Mouse (Mus musculus) left cerebral cortex, adult 2 months (tissue): ENCODE results near the gene Pcare. TPM values are rescaled to one million over a fixed set of nuclear protein-coding genes. Genes with fewer than 3 reads are reported as not detected.

Experiments
- DNase-seq, 2 experiments: peaks; one replicate each; pipeline ENCODE4 v3.0.0; 2021 to 2022; ENCODE audit warnings: low spot score in 2 of 2, mixed read lengths in 1 of 2; ENCODE audit errors: extremely low spot score in 1 of 2
- H3K27ac ChIP-seq: fragments of 200-600 bp; 2 replicates; pipeline ENCODE4 v1.8.1; 2022
- H3K4me3 ChIP-seq: fragments of 200-600 bp; 2 replicates; pipeline ENCODE4 v1.8.1; 2022
- CTCF ChIP-seq: fragments of 200-600 bp; IDR thresholded peaks from 2 replicates; pipeline ENCODE4 v1.8.1; 2022; ENCODE audit warnings: antibody characterized with exemption, mild to moderate bottlenecking, moderate library complexity
- intact Hi-C: fragments of 180-260 bp; cut with DNase I; formaldehyde crosslinking; loops from one replicate; pipeline ENCODE4 v1.15.1; 2025
- total RNA-seq, 2 experiments: library from RNA; stranded (reverse); gene quantifications; 2 replicates each; pipeline ENCODE4 v1.2.3; 2021

Gene Pcare
- total RNA-seq, 2 experiments from 2014 or later: 0.32 to 0.33 TPM

DNA sequence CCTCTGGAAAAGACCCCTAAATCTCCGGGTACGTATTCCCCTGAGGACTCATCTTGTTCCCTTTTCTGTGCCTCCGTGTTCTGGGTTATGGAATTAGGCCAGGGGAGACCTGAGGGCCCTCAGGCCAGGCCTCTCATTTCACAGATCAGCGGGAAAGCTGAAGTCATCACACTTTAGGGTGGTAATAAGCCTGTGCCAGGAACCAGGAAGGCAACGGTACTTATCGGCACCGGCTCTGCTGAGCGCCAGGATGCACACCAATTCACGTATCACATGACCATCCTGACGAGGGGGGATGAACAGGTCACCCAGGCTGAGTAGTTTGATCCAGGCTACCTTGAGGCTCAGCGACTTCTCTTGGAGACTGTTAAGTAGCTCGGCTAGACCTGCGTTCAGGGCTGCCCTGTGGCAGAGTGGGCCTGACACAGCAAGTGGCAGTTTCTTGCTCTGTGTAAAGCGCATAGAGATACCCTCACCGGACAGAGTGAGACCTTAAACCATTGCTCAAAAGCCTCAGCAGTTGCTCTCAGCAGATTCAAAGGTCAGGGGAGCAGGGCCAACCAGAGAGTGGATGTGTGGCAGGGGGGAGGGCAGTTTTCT is 56.9 kb downstream of the Pcare start:
- no peak overlapping the region for H3K4me3 ChIP-seq
- TF ChIP-seq CTCF: no peak
- DNase-seq: no peak
- no peak overlapping the region; the same call in 1 of the 2 replicates for H3K27ac ChIP-seq
- intact Hi-C loops: no loop called here

DNA sequence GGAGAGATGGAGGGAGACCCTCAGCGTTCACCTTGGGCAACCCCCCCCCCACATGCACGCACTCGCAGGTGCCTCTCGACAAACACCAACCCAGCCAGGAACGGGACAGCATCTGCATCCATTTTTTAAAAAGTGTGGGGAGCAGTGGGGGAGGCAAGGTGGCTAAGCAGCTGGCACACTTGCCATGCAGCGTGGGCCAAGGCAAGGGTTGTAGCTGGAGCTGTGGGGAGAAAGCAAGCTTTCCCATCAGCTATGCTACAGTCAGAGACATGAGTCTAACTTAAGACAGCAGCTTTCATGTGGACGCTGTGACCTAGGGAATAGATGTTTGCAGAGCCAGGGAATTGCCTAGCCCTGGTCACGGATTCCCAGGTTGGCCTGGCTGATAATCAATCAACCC is 57.5 kb downstream of the Pcare start:
- Histone ChIP-seq H3K4me3 (no peak overlapping the region), H3K27ac (no peak overlapping the region; the same call in 1 of the 2 replicates)
- no peak for TF ChIP-seq CTCF
- intact Hi-C loops: no loop called here
- DNase-seq: peak in 1 of 2 experiments; percentile 35

DNA sequence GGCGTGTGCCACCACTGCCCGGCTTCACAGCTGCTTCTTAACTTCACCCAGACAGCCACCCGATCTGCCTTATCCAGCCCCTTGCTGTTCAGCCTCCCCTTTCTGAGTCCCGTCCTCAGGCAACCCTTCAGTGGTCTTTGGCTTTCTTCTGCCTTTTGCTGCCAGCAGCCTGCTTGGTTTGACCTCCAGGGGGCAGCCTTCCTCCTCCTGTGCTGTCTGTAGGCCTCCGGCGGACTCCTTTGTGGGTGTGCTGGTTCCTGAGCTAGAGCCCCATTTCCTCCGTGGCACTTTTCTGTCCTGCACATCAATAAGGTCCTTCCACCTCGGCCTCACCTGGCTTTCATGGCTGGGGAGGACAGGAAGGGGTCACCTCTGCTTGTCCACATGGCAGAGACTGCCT is 58.9 kb downstream of the Pcare start:
- peak overlapping the region; percentile 32; the same call in 1 of the 2 replicates for H3K27ac ChIP-seq
- intact Hi-C loops: loop anchor here (2.0 kb wide), 3 partner anchors 21 to 89 kb away; no protein-coding TSS in a partner anchor
- H3K4me3 ChIP-seq: no peak overlapping the region
- DNase-seq: no peak
- peak; percentile 35 for TF ChIP-seq CTCF

Other genes with a start within 250 kb of the Pcare start
- under 1 TPM; 0.45 to 0.47 TPM for gene Ndc80, start 226.0 kb downstream of the Pcare start, total RNA-seq
- 1 to 10 TPM; 1.6 to 2.4 TPM for gene Spdya, start 200.8 kb downstream of the Pcare start, total RNA-seq
- gene Wdr43, start 137.0 kb downstream of the Pcare start, total RNA-seq: 10 to 100 TPM; 26.8 to 27.8 TPM
- gene Togaram2, start 79.6 kb downstream of the Pcare start, total RNA-seq: 1 to 10 TPM; 3.3 to 3.8 TPM
- gene Clip4, start 15.6 kb upstream of the Pcare start, total RNA-seq: 10 to 100 TPM; 71.9 to 74.0 TPM